Mouse (Mus musculus): ENCODE measurements at regions not wholly inside any gene's neighbourhood (a gene's known extent, or its start where the extent isn't known, plus 50 kb on each side); places are given as distances from the start of the nearest gene placed in this dataset.

- no peaks in the 10 kb centered on the region for H3K36me3 ChIP-seq (ENCODE audit: insufficient read depth, low read length)
- H3K4me1 ChIP-seq (ENCODE audit: insufficient read depth, low read length): no peaks in the 10 kb centered on the region
- H3K27me3 ChIP-seq (ENCODE audit: insufficient read depth, low read length): no peaks in the 10 kb centered on the region
- H3K27ac ChIP-seq (ENCODE audit: low read length): no peak overlapping the region
- no peak overlapping the region for H3K4me3 ChIP-seq (ENCODE audit: low read length)
- H3K9ac ChIP-seq (replicated peaks; ENCODE audit: low read length): no peak overlapping the region
- H3K9me3 ChIP-seq (ENCODE audit: low read length): no peaks in the 10 kb centered on the region
- no peak for ATAC-seq (ENCODE audit: low FRiP score, low TSS enrichment)
- WGBS: 66% methylated on average over 8 of the region's 8 CpGs
- H3K4me2 ChIP-seq (replicated peaks; ENCODE audit: low read depth, low read length): no peak overlapping the region
Measured at GRCm38 (mm10) chr7:117174811-117175422, 205.9 kb upstream of the Xylt1 start.

DNA sequence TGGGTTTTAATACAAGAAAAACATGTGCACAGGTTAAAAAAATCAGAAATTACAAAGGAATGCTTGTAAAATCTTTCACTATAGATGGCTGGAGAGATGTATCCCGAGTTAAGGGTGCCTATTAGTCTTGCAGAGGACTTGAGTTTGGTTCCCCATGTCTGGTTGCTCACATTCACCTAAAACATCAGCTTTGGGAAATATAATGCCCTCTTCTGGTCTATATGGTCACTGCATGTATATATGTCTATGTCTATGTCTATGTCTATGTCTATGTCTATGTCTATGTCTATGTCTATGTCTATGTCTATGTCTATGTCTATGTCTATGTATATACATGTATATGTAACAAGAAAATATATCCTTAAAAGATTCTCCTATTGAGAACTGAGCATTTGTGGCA is 196.8 kb upstream of the Xylt1 start:
- ATAC-seq (ENCODE audit: low FRiP score, low TSS enrichment): no peak
- Histone ChIP-seq H3K4me3 (ENCODE audit: low read length) (no peak overlapping the region), H3K9me3 (ENCODE audit: low read length) (no peaks in the 10 kb centered on the region), H3K9ac (replicated peaks; ENCODE audit: low read length) (no peak overlapping the region), H3K27ac (ENCODE audit: low read length) (no peak overlapping the region), H3K27me3 (ENCODE audit: insufficient read depth, low read length) (no peaks in the 10 kb centered on the region), H3K4me1 (ENCODE audit: insufficient read depth, low read length) (no peaks in the 10 kb centered on the region), H3K36me3 (ENCODE audit: insufficient read depth, low read length) (no peaks in the 10 kb centered on the region), H3K4me2 (replicated peaks; ENCODE audit: low read depth, low read length) (no peak overlapping the region)
- WGBS: 61% methylated on average over 1 of the region's 1 CpGs

GRCm38 (mm10) chr7:117185891-117186290 is 194.9 kb upstream of the Xylt1 start:
- Histone ChIP-seq H3K27me3 (ENCODE audit: insufficient read depth, low read length) (no peaks in the 10 kb centered on the region), H3K36me3 (ENCODE audit: insufficient read depth, low read length) (no peaks in the 10 kb centered on the region), H3K4me1 (ENCODE audit: insufficient read depth, low read length) (no peaks in the 10 kb centered on the region), H3K4me2 (replicated peaks; ENCODE audit: low read depth, low read length) (no peak overlapping the region), H3K9me3 (ENCODE audit: low read length) (no peaks in the 10 kb centered on the region), H3K9ac (replicated peaks; ENCODE audit: low read length) (no peak overlapping the region), H3K4me3 (ENCODE audit: low read length) (no peak overlapping the region), H3K27ac (ENCODE audit: low read length) (no peak overlapping the region)
- no peak for ATAC-seq (ENCODE audit: low FRiP score, low TSS enrichment)
- 92% methylated on average over 1 of the region's 1 CpGs for WGBS

- no peak for ATAC-seq (ENCODE audit: low FRiP score, low TSS enrichment)
- Histone ChIP-seq H3K4me1 (ENCODE audit: insufficient read depth, low read length) (no peaks in the 10 kb centered on the region), H3K9ac (replicated peaks; ENCODE audit: low read length) (no peak overlapping the region), H3K9me3 (ENCODE audit: low read length) (no peaks in the 10 kb centered on the region), H3K4me2 (replicated peaks; ENCODE audit: low read depth, low read length) (no peak overlapping the region), H3K27me3 (ENCODE audit: insufficient read depth, low read length) (no peaks in the 10 kb centered on the region), H3K27ac (ENCODE audit: low read length) (no peak overlapping the region), H3K4me3 (ENCODE audit: low read length) (no peak overlapping the region), H3K36me3 (ENCODE audit: insufficient read depth, low read length) (no peaks in the 10 kb centered on the region)
- WGBS: 69% methylated on average over 3 of the region's 3 CpGs
Measured at GRCm38 (mm10) chr7:117196611-117197010, 184.2 kb upstream of the Xylt1 start.

GRCm38 (mm10) chr7:117226294-117226693 is 154.5 kb upstream of the Xylt1 start:
- peak; percentile 85 for ATAC-seq (ENCODE audit: low FRiP score, low TSS enrichment)
- H3K36me3 ChIP-seq (ENCODE audit: insufficient read depth, low read length): no peaks in the 10 kb centered on the region
- no peak overlapping the region for H3K9ac ChIP-seq (replicated peaks; ENCODE audit: low read length)
- H3K27me3 ChIP-seq (ENCODE audit: insufficient read depth, low read length): no peaks in the 10 kb centered on the region
- H3K4me3 ChIP-seq (ENCODE audit: low read length): no peak overlapping the region
- no peak overlapping the region for H3K4me2 ChIP-seq (replicated peaks; ENCODE audit: low read depth, low read length)
- H3K27ac ChIP-seq (ENCODE audit: low read length): no peak overlapping the region
- H3K9me3 ChIP-seq (ENCODE audit: low read length): no peaks in the 10 kb centered on the region
- H3K4me1 ChIP-seq (ENCODE audit: insufficient read depth, low read length): peaks cover 7% of the 10 kb centered on the region; the same call in 1 of the 2 replicates

- no peaks in the 10 kb centered on the region for H3K27me3 ChIP-seq (ENCODE audit: insufficient read depth, low read length)
- no peaks in the 10 kb centered on the region for H3K36me3 ChIP-seq (ENCODE audit: insufficient read depth, low read length)
- H3K4me3 ChIP-seq (ENCODE audit: low read length): no peak overlapping the region
- H3K9me3 ChIP-seq (ENCODE audit: low read length): no peaks in the 10 kb centered on the region
- no peak overlapping the region for H3K9ac ChIP-seq (replicated peaks; ENCODE audit: low read length)
- H3K27ac ChIP-seq (ENCODE audit: low read length): no peak overlapping the region
- peaks cover 7% of the 10 kb centered on the region; the same call in 1 of the 2 replicates for H3K4me1 ChIP-seq (ENCODE audit: insufficient read depth, low read length)
- WGBS: 64% methylated on average over 5 of the region's 5 CpGs
- no peak for ATAC-seq (ENCODE audit: low FRiP score, low TSS enrichment)
- H3K4me2 ChIP-seq (replicated peaks; ENCODE audit: low read depth, low read length): no peak overlapping the region
Measured at GRCm38 (mm10) chr7:117229619-117230018, 151.2 kb upstream of the Xylt1 start.

DNA sequence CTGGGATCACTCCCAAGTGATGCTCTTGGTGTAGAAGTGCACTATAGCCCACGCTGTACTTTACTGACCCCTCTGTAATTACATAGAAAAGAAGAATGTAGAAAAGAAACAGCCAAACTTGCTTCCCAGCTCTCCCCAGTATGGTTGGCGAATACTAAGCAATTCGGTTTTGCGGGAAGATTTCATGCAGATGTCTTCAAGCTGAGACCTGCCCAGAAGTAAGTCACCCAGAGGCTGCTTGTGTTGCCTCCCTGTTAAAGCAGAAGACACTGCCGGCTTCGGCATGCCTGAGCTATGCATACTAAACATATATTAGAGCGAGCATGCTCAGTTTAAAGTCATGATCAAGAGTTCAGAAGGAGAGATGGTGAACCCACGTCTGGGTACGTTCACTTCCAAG is 124.0 kb upstream of the Xylt1 start:
- Histone ChIP-seq H3K9ac (replicated peaks; ENCODE audit: low read length) (no peak overlapping the region), H3K9me3 (ENCODE audit: low read length) (no peaks in the 10 kb centered on the region), H3K36me3 (ENCODE audit: insufficient read depth, low read length) (no peaks in the 10 kb centered on the region), H3K4me2 (replicated peaks; ENCODE audit: low read depth, low read length) (no peak overlapping the region), H3K4me1 (ENCODE audit: insufficient read depth, low read length) (no peaks in the 10 kb centered on the region), H3K27ac (ENCODE audit: low read length) (no peak overlapping the region), H3K4me3 (ENCODE audit: low read length) (no peak overlapping the region), H3K27me3 (ENCODE audit: insufficient read depth, low read length) (no peaks in the 10 kb centered on the region)
- WGBS: 84% methylated on average over 9 of the region's 9 CpGs
- ATAC-seq (ENCODE audit: low FRiP score, low TSS enrichment): no peak

GRCm38 (mm10) chr7:117258557-117258956 is 122.2 kb upstream of the Xylt1 start:
- Histone ChIP-seq H3K4me3 (ENCODE audit: low read length) (no peak overlapping the region), H3K36me3 (ENCODE audit: insufficient read depth, low read length) (no peaks in the 10 kb centered on the region), H3K9ac (replicated peaks; ENCODE audit: low read length) (no peak overlapping the region), H3K27me3 (ENCODE audit: insufficient read depth, low read length) (no peaks in the 10 kb centered on the region), H3K4me2 (replicated peaks; ENCODE audit: low read depth, low read length) (no peak overlapping the region), H3K4me1 (ENCODE audit: insufficient read depth, low read length) (no peaks in the 10 kb centered on the region), H3K9me3 (ENCODE audit: low read length) (no peaks in the 10 kb centered on the region), H3K27ac (ENCODE audit: low read length) (no peak overlapping the region)
- WGBS: 75% methylated on average over 5 of the region's 5 CpGs
- ATAC-seq (ENCODE audit: low FRiP score, low TSS enrichment): no peak

- Histone ChIP-seq H3K9ac (replicated peaks; ENCODE audit: low read length) (no peak overlapping the region), H3K36me3 (ENCODE audit: insufficient read depth, low read length) (no peaks in the 10 kb centered on the region), H3K27me3 (ENCODE audit: insufficient read depth, low read length) (no peaks in the 10 kb centered on the region), H3K4me2 (replicated peaks; ENCODE audit: low read depth, low read length) (no peak overlapping the region), H3K9me3 (ENCODE audit: low read length) (no peaks in the 10 kb centered on the region), H3K4me3 (ENCODE audit: low read length) (no peak overlapping the region), H3K4me1 (ENCODE audit: insufficient read depth, low read length) (no peaks in the 10 kb centered on the region), H3K27ac (ENCODE audit: low read length) (no peak overlapping the region)
- WGBS: 53% methylated on average over 5 of the region's 5 CpGs
- ATAC-seq (ENCODE audit: low FRiP score, low TSS enrichment): no peak
Measured at GRCm38 (mm10) chr7:117259151-117259550, 121.6 kb upstream of the Xylt1 start.

- Histone ChIP-seq H3K27me3 (ENCODE audit: insufficient read depth, low read length) (no peaks in the 10 kb centered on the region), H3K4me1 (ENCODE audit: insufficient read depth, low read length) (no peaks in the 10 kb centered on the region), H3K9ac (replicated peaks; ENCODE audit: low read length) (no peak overlapping the region), H3K4me2 (replicated peaks; ENCODE audit: low read depth, low read length) (no peak overlapping the region), H3K27ac (ENCODE audit: low read length) (no peak overlapping the region), H3K9me3 (ENCODE audit: low read length) (no peaks in the 10 kb centered on the region), H3K36me3 (ENCODE audit: insufficient read depth, low read length) (no peaks in the 10 kb centered on the region), H3K4me3 (ENCODE audit: low read length) (no peak overlapping the region)
- no peak for ATAC-seq (ENCODE audit: low FRiP score, low TSS enrichment)
- WGBS: 68% methylated on average over 6 of the region's 6 CpGs
Measured at GRCm38 (mm10) chr7:117259674-117260294, 121.0 kb upstream of the Xylt1 start.

Data from kidney, embryonic 16.5 days (tissue).